Mouse (Mus musculus): ENCODE measurements at regions not wholly inside any gene's neighbourhood (a gene's known extent, or its start where the extent isn't known, plus 50 kb on each side); places are given as distances from the start of the nearest gene placed in this dataset.

DNA sequence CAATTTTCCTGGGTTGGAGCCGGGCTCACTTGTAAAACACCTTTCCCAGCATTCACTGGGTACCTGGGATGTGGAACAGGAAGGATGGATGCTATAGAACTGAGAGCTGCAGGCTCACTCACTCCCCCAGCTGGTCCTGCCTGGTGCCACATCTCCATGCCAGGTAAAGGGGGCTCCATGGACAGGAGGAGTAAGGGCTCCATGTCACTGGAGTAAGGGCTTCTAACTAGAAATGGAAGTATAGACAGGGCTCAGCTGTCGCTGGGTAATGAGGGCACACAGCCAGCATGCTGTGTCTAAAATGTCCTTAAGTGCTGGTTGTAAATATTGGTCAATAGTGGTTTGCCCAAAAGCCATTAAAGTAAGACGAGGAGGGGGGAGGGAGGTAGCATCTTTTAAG is 99.4 kb upstream of the Gpr12 start:
- intact Hi-C loops (cut with DNase I): no loop called here
- no peak for DNase-seq

DNA sequence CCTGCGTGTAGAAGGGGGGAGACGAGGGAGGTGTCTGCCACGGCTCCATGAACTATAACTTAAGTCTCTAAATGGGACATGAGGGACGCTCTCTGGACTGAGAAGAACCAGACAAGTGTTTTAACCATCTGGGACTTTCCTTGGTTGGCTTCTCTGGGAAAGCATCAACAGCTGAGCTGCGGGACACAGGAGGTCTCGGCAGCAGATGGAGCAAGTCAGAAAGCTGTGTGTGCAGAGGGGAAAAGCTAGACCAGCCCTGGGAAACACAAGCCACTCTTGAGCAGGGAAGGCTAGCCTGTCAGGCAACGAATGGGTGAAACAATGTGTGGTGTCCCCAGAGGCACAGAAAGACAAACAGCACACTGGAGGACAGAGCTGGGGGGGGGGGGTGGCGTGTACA is 98.5 kb upstream of the Gpr12 start:
- intact Hi-C loops (cut with DNase I): no loop called here
- no peak for DNase-seq

DNA sequence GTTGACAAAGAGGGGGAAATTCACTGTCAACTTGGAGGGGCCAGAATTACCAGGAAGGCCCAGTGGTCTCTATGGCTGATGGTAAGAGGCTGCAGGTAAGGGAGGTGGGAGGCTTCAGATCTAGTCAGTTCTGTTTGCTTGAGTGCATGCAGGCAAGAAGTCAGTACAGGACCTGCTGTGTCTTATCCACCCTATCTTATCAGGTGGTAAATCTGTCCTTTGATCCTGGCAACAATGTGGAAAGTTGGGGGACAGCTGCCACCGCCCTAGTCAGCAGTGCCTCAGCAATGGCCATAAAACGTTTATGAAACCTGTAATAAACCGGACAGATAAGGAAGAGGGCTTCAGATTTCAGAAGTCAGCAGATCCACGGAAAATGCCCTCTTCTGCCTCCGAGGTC is 97.9 kb upstream of the Gpr12 start:
- no peak for DNase-seq
- intact Hi-C loops (cut with DNase I): no loop called here

DNA sequence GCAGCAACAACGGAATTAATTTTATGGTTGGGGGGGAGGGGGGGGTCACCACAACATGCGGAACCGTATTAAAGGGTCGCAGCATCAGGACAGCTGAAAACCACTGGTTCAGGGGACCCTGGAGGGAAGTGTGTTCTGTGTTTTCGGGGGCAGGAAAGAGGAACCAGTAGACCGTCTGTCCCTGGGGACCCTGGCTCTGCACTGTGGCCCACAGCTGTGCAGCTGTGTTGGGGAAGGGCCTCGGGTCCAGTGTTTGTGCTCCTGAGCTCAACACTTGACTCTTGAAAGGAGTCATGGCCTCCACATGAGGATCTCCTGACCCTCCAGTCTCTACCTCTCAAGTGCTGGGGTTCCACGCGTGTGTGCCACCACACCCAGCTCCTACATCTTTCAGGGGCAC is 96.5 kb upstream of the Gpr12 start:
- DNase-seq: no peak
- intact Hi-C loops (cut with DNase I): no loop called here

DNA sequence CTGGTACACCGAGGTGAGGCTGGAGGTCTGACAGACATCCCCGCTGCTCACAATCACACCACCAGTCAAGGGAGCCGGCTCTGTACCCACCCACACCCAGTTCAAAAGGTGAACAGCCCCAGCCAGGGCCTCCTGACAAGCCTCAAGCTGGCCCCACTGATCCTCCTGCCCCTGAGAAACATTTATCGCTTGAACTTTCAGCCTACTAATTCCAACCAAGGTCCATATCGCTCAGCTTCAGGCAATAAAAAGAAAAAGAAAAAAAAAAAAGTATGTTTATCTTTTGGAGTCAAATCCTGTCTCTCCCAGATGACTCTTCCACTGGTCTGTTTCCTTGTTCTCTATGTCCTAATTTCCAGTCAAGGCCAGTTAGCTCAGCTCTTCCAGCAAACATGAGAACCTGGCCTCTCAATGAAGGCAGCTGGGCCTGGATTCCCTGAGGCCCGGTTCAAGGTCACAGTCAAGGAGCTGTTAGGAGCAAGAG is 94.2 kb upstream of the Gpr12 start:
- intact Hi-C loops (cut with DNase I): loop anchor here (10.0 kb wide), 1 partner anchor 646 kb away; the partner anchor contains the start of gene Urad
- DNase-seq: no peak

DNA sequence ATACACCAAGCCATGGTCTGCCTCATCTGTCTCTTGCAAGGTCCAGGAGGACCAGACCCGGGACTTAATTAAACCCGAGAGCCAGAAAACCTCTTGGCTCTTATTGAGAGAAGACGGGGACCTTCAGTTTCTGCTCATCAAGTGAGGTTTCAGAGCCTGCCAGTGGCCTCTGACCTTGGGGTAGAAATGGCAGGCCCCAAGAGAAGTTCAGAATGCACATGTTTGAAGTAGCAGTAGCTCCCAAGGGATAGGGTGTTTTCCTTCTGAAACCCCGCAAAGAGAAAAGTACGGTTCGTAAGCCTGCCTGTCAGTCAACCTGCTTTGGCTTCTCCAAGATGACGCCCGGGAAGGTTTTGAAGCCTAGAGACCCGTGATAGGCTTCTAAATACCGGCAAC is 93.7 kb upstream of the Gpr12 start:
- DNase-seq: no peak
- intact Hi-C loops (cut with DNase I): loop anchor here (10.0 kb wide), 1 partner anchor 646 kb away; the partner anchor contains the start of gene Urad

DNA sequence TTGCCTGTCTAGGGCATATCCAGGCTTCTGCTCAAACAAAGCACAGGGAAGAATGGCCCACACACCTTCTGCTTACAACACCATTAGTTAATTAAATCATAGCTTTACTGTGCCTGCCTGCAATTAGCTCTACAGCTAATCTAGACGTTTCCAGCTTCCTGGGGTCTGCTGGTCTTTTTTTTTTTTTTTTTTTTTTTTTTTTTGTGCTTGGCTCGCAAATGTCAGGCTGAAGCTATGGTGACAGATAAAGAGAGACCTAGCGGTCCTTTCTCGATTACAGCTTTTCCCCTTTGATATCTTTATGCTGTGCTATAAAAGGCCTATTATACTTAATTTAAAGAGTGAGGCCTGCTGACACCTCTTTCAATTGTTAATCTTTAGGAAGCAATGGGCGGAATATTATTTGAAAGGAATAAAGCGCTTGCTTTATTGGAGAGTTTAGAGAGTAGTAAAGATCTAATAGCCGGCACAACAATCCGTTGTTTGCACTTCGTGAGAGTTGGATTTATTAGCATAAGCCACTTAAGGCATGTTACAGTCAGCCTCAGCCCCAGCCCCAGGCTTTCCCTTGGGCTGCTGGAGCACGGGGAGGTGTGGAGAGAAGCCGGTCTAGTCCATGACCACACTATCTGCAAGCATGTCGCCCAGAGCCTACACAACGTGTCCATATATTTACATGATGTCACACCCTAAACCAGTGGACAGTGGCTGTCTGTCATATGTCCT is 93.2 kb upstream of the Gpr12 start:
- intact Hi-C loops (cut with DNase I): loop anchor here (10.0 kb wide), 1 partner anchor 647 kb away; the partner anchor contains the start of gene Urad
- no peak for DNase-seq

DNA sequence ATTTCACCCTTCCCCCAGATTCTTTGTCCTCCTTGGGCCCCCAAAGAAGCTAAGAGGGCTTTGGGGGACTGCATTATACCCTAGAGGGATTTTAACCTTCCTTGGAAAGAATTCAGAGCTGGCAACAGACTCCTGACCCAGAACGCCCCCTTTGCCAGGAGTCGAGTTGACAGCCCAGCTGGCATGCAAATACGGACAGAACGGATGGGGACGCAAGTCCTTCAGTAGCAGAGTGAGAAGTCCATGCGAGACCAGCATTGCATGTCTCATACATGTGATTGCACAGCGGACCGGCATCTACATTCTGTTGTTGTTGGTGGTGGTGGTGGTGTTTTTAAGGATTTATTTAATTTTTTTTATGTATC is 92.1 kb upstream of the Gpr12 start:
- intact Hi-C loops (cut with DNase I): loop anchor here (10.0 kb wide), 1 partner anchor 648 kb away; the partner anchor contains the start of gene Urad
- DNase-seq: no peak

DNA sequence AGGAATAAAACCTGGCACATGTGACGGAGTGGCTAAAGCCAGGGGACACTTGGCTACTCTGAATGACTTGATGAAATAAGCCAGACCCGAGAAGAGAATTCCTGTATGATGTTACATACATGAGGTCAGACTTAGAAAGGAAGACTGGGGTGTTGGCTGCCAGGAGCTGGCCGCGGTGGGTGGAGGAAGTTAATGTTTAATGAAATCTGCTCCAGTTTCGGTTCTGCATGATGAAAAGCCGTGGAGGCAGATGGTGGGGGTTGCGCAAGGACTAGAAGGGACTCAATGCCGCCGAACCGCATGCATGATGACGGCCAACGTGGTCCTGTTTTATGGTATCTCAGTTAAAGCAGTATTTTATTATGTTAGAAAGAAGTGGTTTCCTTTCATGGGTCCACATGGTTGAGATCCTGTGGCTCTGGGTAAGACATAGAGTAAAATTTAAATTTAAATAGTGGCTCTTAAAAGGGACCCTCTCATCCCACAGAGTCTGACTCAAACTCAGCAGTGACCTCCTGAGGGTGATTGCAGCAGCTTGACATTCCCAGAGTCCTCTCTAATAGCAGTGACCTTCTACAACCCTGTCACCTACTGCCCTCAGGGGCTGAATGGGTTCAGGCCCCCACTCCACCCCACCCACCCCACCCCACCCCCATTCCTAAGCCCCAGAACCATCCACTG is 91.6 kb upstream of the Gpr12 start:
- intact Hi-C loops (cut with DNase I): loop anchor here (10.0 kb wide), 1 partner anchor 648 kb away; the partner anchor contains the start of gene Urad
- peak; percentile 41 for DNase-seq

DNA sequence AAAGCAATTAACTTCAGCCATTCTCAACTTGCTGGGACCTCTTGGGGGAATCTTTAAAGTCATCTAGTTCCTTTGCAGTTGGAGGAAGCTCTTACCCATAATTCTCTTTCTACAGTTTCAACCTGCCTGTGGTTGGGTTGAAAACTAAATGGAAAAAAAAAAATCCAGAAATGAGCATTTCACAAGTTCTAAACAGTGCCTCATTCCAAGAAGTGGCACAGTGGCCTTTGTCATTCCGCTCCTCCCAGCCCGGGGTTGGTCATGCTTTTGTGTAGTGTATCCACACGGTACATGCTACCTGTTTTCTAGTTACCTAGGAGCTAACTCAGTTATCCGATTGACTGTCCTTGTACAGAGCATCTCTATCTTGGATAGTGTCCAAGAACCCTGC is 90.8 kb upstream of the Gpr12 start:
- intact Hi-C loops (cut with DNase I): loop anchor here (1.0 to 10.0 kb wide), 2 partner anchors 229 to 649 kb away; partner anchors contain the start of gene Urad
- DNase-seq: no peak

DNA sequence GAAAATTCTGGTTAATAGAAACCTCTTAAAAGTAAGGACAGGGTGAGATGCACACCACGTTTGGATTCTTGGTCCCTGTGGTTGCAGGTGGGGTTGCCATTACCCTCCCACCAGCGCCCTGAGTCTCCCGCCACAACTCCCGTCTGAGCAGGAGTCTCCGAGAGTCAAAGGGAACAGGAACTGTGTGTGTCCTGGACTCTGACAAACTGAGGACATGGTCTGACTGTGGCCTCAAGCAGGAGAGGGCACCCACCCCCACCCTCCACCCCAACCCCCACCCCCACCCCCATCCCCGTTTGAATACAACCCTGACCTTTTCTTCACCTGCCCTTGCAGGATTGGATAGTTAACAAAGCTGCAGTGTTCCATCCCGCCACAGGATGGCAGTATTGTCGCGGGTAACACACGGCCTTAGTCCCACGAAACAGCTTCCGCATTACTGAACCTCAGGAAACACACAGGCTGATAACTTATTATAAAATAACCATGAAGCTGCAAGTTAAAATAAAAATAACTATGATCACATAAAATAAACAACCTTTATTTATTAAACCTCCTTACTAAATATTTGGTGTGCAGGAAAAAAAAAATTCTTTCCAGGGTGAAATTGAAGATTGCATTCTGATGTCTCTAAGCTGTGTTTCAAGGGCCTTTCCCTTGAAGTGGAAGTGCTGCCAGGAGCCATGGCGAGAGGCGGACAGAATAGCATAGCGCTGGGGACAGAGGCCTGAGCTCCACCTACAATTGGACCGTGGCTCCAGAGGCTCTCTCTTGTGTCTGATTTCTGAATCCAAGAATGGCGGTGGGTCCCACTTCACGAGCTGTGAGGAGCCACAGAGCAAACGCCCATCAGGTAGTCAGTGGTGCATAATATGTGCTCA is 90.2 kb upstream of the Gpr12 start:
- peak; percentile 46 to 63 for DNase-seq
- intact Hi-C loops (cut with DNase I): loop anchor here (1.0 to 10.0 kb wide), 2 partner anchors 230 to 650 kb away; partner anchors contain the start of gene Urad

DNA sequence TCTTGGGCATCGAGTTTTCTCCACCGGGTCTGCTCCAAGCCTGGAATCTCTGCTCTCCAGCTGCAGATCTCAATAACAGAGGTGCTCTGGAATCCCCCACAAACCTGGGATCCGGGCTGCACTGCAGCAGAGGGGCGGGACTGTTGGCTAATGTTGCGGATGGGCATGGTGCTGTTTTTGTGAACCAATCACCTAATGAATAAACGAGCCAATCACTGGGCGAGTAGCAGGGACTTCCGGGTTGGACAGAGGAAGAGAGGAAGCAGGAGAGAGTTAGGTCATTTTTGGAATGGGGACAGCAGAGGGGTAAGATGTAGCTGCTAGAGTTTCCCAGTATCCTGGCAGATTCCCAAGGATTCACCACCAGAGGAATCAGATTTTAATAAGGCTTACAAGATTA is 76.7 kb upstream of the Gpr12 start:
- DNase-seq: no peak
- intact Hi-C loops (cut with DNase I): no loop called here

DNA sequence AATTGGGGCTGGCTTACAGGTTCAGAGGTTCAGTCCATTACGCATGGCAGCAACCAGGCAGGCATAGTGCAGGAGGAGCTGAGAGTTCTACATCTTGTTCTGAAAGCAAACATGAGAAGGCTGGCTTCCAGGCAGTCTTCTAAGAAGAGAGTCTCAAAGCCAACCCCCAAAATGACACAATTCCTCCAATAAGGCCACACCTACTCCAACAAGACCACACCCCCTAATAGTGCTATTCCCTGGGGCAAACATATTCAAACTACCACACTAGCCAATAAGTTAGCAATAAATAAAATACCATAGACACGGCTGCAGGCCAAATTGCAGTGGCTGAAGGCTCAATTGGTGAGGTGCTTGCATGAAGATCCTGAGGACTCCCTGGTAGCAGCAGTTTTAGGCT is 72.2 kb upstream of the Gpr12 start:
- DNase-seq: no peak
- intact Hi-C loops (cut with DNase I): no loop called here

DNA sequence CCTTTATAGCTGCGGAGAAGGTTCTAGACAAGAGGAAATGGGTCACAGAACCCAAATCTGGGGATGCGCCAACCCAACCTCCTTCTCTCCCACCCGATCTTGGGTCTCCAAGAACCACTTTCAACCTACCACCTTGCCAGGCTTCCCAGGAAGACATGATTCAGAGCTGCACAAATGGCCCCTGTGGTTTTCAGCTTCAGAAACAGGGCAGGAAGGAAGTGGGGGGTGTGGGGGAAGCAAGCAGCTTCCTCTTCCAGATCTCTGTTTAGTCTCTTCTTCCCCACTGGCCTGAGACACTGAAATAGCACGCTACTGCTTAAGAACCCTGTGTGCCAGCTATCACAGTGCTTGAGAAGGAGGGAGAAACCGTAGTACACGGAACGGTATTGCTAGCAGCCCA is 70.4 kb upstream of the Gpr12 start:
- intact Hi-C loops (cut with DNase I): no loop called here
- DNase-seq: no peak

DNA sequence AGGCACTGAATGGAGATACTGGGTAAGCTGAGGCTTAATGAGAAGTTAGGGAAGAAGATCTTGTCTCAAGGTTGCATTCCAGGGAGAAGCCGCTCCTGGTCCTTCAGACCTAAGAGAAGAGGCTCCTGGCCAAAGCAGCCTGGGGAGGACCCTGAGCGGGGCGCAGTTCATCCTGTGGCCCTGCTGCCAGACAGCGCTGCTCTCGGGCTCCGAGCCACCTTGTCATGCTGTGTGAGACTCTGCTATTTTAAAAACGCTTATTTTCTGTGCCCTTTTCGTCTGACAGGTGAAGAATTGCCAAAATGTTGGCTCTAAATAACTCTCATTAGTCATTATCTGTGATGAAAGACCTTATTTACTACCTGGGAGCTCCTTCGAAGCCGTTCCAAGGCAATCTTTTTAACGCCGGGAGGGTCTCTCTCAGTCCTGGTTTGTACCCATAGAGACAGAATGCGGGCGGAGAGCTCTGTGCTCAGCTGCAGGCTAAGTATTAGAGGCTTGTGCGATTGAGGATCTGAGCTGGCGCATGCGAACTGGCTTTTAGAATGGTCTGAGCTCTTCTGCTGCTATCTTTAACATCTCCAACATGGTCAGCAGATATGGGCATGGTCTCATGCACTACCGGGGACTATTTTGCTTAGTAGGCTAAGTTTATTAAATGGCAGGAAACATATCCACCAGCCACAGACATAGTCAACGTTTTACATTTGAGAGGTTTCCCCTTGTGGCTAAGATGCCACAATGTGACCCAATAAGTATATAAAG is 68.8 kb upstream of the Gpr12 start:
- intact Hi-C loops (cut with DNase I): no loop called here
- DNase-seq: no peak

DNA sequence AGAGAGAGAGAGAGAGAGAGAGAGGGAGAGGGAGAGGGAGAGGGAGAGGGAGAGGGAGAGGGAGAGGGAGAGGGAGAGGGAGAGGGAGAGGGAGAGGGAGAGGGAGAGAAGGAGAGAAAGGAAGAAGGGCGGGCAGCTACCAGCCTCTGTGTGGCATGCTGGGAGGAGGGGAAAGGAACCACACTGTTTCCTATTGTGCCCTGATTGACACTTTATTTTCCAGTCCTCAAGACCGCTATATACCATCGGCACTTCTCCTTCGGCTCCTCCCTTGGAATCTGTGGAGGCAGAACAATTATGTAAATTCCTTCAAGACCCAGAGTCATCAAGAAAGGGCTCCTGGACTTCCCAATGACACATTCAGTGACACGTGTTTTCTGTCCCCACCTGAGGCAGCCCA is 67.8 kb upstream of the Gpr12 start:
- intact Hi-C loops (cut with DNase I): no loop called here

DNA sequence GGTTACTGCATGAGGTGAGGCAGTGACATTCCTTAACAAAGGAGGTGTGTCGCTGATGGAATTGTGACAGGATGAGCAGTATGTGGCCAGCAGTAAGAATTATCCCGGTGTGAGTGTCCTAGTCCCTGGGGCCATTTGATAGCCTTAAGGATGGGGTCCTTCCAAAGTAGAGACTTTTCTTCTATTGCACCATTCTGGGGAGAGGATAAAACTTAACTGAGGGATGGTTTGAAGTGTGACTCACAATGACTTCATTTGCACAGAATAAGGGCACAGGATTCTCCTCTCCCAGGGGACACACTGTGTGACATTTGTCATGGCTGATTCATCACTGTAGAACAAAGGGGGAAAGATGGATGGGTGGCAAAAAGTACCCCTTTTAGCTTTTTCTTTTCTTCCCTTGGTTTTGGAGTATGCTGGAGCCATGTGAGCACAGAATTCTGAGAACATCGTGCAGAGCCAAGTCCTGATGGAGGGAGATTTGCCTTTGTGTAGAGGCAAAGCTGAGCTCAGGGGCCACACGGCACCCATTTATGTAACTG is 63.6 kb upstream of the Gpr12 start:
- intact Hi-C loops (cut with DNase I): no loop called here
- no peak for DNase-seq

More for the DNA sequence above, 67.8 kb upstream of the Gpr12 start:
- no peak for DNase-seq

DNA sequence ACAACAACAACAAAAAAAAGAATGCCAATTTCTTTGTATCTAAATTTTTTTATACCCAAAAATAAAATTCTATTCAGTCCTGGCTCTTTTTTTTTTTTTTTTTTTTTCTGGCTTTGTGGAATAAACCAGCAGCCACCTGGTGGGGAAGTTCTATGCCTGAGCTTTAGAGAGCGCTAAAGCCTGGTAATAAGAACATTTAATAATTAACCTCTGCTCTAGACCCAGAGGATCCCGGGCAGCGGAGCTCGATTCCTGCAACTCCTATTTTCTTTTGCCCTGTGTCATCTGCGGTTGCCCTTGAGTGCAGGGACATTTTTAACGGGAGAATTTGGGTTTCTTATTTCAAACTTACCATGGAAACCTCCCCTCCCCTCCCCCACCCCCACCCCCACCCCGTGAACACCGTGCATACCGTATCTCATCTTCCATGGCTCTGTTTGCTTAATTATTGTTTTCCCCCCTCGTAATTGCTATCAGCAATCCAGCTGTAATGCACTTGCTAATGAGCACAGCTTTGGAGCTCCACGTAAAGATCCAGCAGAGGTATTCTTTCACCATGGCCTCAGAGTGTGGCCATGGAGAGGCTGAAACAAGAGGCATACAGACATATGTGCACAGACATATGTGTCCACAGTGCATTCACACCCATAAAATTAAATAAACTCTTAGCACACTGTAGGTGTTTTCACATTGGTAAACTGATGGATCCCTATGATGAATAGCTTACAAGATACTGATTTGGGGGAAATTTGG is 62.8 kb upstream of the Gpr12 start:
- no peak for DNase-seq
- intact Hi-C loops (cut with DNase I): no loop called here

DNA sequence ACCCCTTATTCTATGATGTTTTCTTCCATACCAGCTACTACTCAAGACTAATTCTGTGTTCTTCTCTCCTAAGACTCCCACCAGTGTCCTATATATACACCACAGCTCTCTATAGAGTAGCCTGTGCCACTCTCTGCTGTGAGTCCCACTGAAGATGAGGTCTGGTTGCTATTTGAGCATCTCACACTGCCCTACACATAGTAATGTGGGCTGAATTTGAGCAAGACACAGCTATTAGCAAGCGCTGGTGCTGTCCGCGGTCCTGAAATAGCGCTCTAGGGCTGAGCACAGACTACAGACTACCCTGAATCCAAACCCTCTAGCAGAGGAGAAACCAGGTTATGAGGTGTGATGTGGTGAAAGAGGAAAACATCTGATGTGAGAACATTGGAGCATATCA is 59.5 kb upstream of the Gpr12 start:
- intact Hi-C loops (cut with DNase I): no loop called here
- no peak for DNase-seq

All from gastrocnemius, postnatal 36 days (tissue).